Mouse (Mus musculus) midbrain, embryonic 11.5 days (tissue): ENCODE measurements around the gene Prss30. TPM values are rescaled to one million over a fixed set of nuclear protein-coding genes. Genes with fewer than 3 reads are reported as not detected.
A peak's percentile ranks its signal among the peaks of the same experiment; 100 is the strongest.

Experiments used
- ATAC-seq: fragments of 200-750 bp; cut with Nextera tagmentation; 2 replicates; pipeline ENCODE4 v1.8.0; 2017; ENCODE audit warnings: moderate TSS enrichment, moderate library complexity; ENCODE audit not compliant: low FRiP score
- DNase-seq: peaks from one replicate; pipeline ENCODE4 v3.0.0; 2015; ENCODE audit warnings: low spot score; ENCODE audit errors: missing footprints
- H3K27ac ChIP-seq: fragments of 300-500 bp; sonication (generic); 2 replicates; pipeline ENCODE4 v1.5.1; 2014; ENCODE audit warnings: low read depth, low read length
- H3K27me3 ChIP-seq: fragments of 300-500 bp; sonication (generic); 2 replicates; pipeline ENCODE4 v1.6.1; 2014; ENCODE audit warnings: mild to moderate bottlenecking, low read length, moderate library complexity, mixed read lengths; ENCODE audit not compliant: control insufficient read depth, insufficient read depth
- H3K36me3 ChIP-seq: fragments of 300-500 bp; sonication (generic); 2 replicates; pipeline ENCODE4 v1.6.1; 2014; ENCODE audit warnings: mild to moderate bottlenecking, low read length, moderate library complexity, mixed read lengths; ENCODE audit not compliant: control insufficient read depth, insufficient read depth
- H3K4me1 ChIP-seq: fragments of 300-500 bp; sonication (generic); 2 replicates; pipeline ENCODE4 v1.6.1; 2014; ENCODE audit warnings: low read length; ENCODE audit not compliant: control insufficient read depth, insufficient read depth
- H3K4me2 ChIP-seq: fragments of 300-500 bp; sonication (generic); 2 replicates; pipeline ENCODE4 v1.6.1; 2014; ENCODE audit warnings: mild to moderate bottlenecking, moderate library complexity
- H3K4me3 ChIP-seq: fragments of 300-500 bp; sonication (generic); 2 replicates; pipeline ENCODE4 v1.5.1; 2014; ENCODE audit warnings: low read depth, low read length
- H3K9ac ChIP-seq: fragments of 300-500 bp; sonication (generic); 2 replicates; pipeline ENCODE4 v1.6.1; 2014; ENCODE audit warnings: low read length
- H3K9me3 ChIP-seq: fragments of 300-500 bp; sonication (generic); 2 replicates; pipeline ENCODE4 v1.6.1; 2016; ENCODE audit warnings: low read length; ENCODE audit not compliant: control insufficient read depth
- WGBS: fragments of 180-500 bp; shearing (Covaris S2); extraction: QIAGEN DNeasy Blood & Tissue Kit; methylation state at CpG from one replicate; pipeline ENCODE4 v1.1.7; 2014; 5-methylcytosine and 5-hydroxymethylcytosine counted together
- polyA plus RNA-seq: library from polyadenylated mRNA; unstranded; fragments of >200 nt; fragmentation: Nextera tagmentation; extraction: Ambion mirVana; gene quantifications from 2 replicates; pipeline ENCODE4 v1.2.1, GENCODE M21; 2014

Gene Prss30
- polyA plus RNA-seq, 1 experiment from 2014 or later, result not detected

DNA sequence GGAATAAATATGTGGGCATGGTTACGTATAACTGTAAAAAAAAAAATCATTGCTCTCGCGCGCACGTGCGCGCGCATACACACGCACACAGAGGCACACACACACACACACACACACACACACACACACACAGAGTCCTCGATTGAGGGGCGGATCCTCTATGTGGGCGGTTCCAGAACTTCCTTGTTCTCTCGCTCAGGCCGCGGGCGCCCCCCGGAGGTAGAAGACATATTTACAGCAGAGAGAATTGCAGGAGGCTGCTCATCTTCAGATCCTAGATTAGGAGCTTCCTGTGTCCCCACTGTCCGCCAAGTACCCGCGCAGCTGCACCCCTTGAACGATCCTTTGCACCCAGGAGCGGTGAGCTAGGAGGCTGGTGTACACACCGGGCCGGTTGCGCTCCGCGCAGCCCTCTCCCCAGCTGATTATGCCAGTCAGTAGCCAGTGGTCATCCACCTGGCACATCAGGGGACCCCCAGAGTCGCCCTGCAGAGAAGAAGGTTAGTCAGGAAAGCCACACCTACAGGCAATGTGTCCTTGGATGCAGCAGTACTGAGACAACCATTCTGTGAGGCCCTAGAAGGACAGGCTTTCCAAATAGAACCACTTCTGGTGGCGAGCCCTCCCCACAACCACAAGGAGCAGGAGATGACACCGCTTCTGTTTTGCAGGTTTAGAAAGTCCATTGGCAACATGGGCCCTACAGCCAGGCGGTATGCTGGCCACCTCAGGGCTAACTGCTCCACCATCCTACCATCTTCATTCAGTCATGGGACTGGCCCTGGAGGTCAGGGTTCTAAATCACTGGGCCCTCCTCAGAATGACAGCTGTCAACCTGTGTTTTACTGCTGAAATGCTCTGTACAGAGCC is 13.4 kb upstream of the Prss30 start:
- peak; percentile 99 for DNase-seq
- no peak overlapping the region; the same call in 1 of the 2 replicates for H3K4me3 ChIP-seq
- 10% methylated on average over 31 of the region's 31 CpGs for WGBS

DNA sequence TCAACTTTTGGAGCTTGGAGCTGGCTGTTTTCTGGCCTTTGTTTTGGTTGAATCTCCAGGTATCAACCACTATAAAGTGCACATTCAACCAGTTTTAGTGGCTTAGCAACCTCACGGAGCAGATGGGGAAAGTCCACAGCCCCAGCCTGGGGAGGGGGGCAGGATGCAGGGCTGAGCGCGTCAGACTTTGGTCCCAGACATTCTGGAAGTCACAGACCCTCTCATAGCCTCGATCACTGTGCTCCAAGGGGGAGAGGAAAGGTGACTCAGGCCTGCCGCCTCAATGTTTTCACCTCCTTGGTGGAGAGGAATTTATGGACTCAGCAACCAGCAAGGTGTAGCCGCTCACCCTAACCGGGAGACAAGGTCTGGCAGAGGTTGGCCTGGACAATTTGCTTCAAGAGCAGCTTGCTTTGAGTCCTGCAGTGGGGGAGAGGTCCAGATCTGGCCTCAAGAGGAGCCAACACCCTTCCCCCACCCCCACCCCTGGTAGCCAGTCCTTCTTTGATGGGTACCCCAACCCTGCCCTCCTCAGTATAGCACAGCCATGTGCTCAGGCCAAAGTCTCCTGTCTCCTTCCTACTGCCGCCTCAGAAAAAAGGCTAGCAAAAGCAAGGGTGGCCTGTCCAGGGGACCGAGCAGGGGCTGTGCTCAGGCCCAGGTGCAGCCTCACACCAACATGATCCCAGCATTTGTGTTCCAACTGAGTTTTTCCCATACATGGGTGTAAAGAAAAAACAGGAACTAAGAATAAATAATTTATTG is 12.6 kb upstream of the Prss30 start:
- no peak overlapping the region for H3K4me3 ChIP-seq
- 66% methylated on average over 9 of the region's 9 CpGs for WGBS
- H3K27ac ChIP-seq, result no peak overlapping the region
- no peaks in the 10 kb centered on the region for H3K9me3 ChIP-seq
- no peaks in the 10 kb centered on the region for H3K36me3 ChIP-seq
- ATAC-seq, result peak; percentile 76
- H3K4me1 ChIP-seq, result peaks cover 6% of the 10 kb centered on the region; the same call in 1 of the 2 replicates
- DNase-seq, result peak; percentile 84
- 0 out of 2 replicates have a peak overlapping the region, but pooled peaks have one; percentile 0 for H3K9ac ChIP-seq
- H3K4me2 ChIP-seq, result peak overlapping the region; percentile 35
- H3K27me3 ChIP-seq, result no peaks in the 10 kb centered on the region

More for the DNA sequence above, 13.4 kb upstream of the Prss30 start:
- H3K27ac ChIP-seq, result no peak overlapping the region
- H3K36me3 ChIP-seq, result no peaks in the 10 kb centered on the region
- H3K27me3 ChIP-seq, result no peaks in the 10 kb centered on the region
- peak; percentile 87 for ATAC-seq
- peak overlapping the region; percentile 59 for H3K9ac ChIP-seq
- H3K4me1 ChIP-seq, result peaks cover 6% of the 10 kb centered on the region; the same call in 1 of the 2 replicates
- H3K9me3 ChIP-seq, result no peaks in the 10 kb centered on the region
- peak overlapping the region; percentile 35 for H3K4me2 ChIP-seq

DNA sequence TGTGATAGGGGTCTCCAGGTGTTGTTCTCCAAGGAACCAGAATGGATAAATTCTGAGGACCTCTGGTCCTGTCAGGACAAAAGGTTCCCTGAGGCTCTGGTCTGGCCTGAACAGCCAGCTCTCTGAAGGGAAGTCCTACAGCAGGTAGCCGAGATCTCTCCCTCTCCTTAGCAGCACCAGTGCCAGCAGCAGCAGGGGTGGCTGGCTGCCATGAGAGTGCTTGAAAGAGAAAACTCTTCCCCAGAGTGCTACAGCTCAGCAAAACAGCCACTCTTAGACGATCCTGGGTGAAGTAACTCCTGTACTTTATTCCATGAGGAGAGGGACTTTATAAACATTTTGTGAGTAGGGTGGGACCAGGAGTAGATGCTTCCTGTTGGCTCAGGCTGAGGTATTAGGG is 9.4 kb upstream of the Prss30 start:
- no peak for DNase-seq
- H3K27ac ChIP-seq, result no peak overlapping the region

DNA sequence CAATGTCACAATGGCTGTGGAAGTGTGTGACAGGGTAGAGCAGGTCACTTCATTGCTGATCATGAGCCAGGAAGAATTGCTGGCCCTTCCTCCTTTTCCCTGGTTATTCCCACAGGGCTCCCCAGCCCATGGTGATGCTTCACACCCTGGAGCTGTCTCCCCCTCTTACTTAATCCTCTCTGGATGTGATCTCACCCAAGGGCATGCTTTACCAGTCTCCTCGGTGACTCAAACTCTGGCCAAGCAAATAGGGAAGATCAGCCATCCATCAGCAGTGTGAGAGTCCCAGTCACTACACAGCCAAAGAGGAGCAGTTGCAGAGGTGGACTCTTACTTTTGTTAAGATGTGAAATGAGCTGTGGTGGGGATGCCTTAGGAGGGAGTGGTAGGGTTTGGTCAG is 4.6 kb upstream of the Prss30 start:
- 77% methylated on average over 1 of the region's 1 CpGs for WGBS
- Histone ChIP-seq H3K4me2 (no peak overlapping the region), H3K9ac (no peak overlapping the region), H3K4me3 (no peak overlapping the region), H3K9me3 (no peaks in the 10 kb centered on the region), H3K27ac (no peak overlapping the region), H3K4me1 (no peaks in the 10 kb centered on the region), H3K36me3 (no peaks in the 10 kb centered on the region), H3K27me3 (no peaks in the 10 kb centered on the region)
- DNase-seq, result no peak
- ATAC-seq, result no peak

More for the DNA sequence above, 9.4 kb upstream of the Prss30 start:
- Histone ChIP-seq H3K36me3 (no peaks in the 10 kb centered on the region), H3K4me3 (no peak overlapping the region), H3K27me3 (no peaks in the 10 kb centered on the region), H3K4me1 (peaks cover 6% of the 10 kb centered on the region; the same call in 1 of the 2 replicates), H3K4me2 (no peak overlapping the region), H3K9ac (no peak overlapping the region), H3K9me3 (no peaks in the 10 kb centered on the region)
- WGBS, result 46% methylated on average over 2 of the region's 2 CpGs
- ATAC-seq, result no peak

DNA sequence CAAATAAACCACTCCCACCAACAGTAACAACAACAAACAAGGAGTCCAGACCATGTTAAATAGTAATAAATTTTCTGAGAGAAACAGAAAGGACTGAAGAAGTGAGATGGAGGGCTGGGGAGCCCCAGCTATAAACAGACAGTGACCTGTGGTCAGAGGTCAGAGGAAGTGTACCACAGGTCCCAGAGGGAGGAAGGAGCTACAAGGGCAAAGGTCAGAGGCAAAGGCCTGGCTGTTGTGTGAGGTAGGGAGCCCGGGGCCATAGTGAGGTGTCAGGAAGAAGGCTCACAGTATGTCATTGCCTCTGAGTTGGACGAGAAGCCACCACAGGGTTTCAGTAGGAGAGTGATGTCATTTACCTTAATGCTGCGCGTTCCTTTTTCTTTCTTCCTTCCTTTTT is 2.5 kb upstream of the Prss30 start:
- H3K4me2 ChIP-seq, result no peak overlapping the region
- ATAC-seq (no peak), DNase-seq (no peak)
- H3K9me3 ChIP-seq, result no peaks in the 10 kb centered on the region
- H3K4me3 ChIP-seq, result no peak overlapping the region
- no peaks in the 10 kb centered on the region for H3K36me3 ChIP-seq
- no peaks in the 10 kb centered on the region for H3K4me1 ChIP-seq
- H3K27ac ChIP-seq, result no peak overlapping the region
- 74% methylated on average over 4 of the region's 4 CpGs for WGBS
- H3K9ac ChIP-seq, result no peak overlapping the region
- no peaks in the 10 kb centered on the region for H3K27me3 ChIP-seq

DNA sequence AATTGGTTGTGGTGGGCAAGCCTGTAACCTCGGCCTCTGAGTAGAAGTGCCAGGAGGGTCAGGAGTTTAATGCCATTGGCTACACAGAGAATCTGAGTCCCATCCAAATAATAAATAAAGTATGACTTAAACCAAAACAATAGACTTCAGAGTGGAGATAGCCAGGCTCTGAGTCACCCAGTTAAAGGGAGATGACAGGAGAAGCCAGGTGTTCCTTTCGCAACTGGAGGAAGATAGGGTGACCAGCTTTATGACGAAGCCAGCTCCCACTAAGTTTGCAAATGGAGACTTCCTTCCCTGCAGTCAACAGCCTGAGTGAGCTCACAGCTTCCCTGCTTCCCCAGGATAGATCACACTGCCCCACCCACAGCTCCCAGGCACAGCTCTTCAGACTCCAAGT is 895 bp downstream of the Prss30 start:
- Histone ChIP-seq H3K27me3 (no peaks in the 10 kb centered on the region), H3K9ac (no peak overlapping the region), H3K27ac (no peak overlapping the region), H3K4me1 (no peaks in the 10 kb centered on the region), H3K4me3 (no peak overlapping the region), H3K9me3 (no peaks in the 10 kb centered on the region), H3K4me2 (no peak overlapping the region), H3K36me3 (no peaks in the 10 kb centered on the region)
- ATAC-seq, result no peak
- DNase-seq, result no peak
- 80% methylated on average over 3 of the region's 3 CpGs for WGBS

DNA sequence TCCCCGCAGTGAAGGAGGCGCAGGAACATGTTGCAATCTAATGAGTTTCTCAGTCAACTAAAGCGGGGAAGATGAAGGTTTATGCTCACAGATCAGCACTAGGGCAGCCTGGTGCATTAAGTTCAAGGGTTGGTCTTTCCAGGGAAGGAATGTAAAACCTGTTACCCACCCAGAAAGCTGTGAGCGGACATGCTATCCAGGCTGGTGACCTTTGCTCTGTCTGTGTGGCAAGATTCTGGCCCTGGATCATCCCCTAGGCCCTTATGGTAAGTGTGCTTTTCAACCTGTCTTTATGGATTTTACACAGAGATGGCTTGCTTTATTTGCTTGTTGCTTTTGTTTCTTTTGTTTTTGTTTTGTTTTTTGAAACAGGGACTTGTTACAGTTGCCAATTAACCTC is 3.7 kb downstream of the Prss30 start:
- H3K9ac ChIP-seq, result no peak overlapping the region
- ATAC-seq (no peak), DNase-seq (no peak)
- no peak overlapping the region for H3K4me3 ChIP-seq
- H3K4me2 ChIP-seq, result no peak overlapping the region
- no peaks in the 10 kb centered on the region for H3K4me1 ChIP-seq
- H3K27me3 ChIP-seq, result no peaks in the 10 kb centered on the region
- H3K9me3 ChIP-seq, result no peaks in the 10 kb centered on the region
- WGBS, result 79% methylated on average over 4 of the region's 4 CpGs
- no peak overlapping the region for H3K27ac ChIP-seq
- no peaks in the 10 kb centered on the region for H3K36me3 ChIP-seq

DNA sequence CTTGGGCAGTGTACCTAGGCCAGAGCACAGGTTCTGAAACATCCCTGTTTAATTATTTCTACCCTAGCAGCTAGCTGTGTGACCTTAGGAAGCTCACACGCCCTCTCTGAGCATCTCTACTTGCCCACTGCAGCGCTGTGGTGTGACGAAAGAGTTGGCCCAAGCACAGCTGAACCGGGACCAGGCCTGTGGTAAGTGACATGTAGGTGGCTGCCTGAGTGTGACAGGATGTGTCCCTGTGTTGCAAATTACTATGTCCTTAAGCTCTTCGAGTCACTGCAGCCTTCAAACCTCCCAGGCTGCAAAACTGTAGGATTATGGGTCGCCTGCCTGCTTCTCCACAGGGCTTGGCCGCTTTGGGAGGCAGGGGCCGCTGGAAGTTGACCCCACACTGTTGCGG is 9.1 kb downstream of the Prss30 start:
- Histone ChIP-seq H3K4me3 (no peak overlapping the region), H3K9ac (no peak overlapping the region), H3K36me3 (no peaks in the 10 kb centered on the region), H3K27ac (no peak overlapping the region), H3K9me3 (no peaks in the 10 kb centered on the region), H3K4me1 (no peaks in the 10 kb centered on the region), H3K4me2 (no peak overlapping the region), H3K27me3 (no peaks in the 10 kb centered on the region)
- no peak for ATAC-seq
- WGBS, result 81% methylated on average over 9 of the region's 9 CpGs
- DNase-seq, result no peak

DNA sequence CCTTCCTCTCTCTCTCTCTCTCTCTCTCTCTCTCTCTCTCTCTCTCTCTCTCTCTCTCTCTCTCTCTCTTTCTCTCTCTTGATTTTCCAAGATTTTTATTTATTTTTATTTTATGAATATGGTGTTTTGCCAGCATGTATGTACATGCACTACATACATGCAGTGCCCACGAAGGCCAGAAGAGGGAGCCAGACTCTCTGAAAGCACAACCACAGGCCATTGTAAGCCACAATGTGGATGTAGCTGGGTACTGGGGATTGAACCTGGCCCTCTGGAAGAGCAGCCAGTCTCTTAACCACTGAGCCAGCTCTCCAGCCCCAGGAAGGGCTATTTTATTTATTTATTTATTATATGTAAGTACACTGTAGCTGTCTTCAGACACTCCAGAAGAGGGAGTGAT is 11.1 kb downstream of the Prss30 start:
- no peak overlapping the region for H3K9ac ChIP-seq
- no peak overlapping the region for H3K4me2 ChIP-seq
- H3K27ac ChIP-seq, result no peak overlapping the region
- no peaks in the 10 kb centered on the region for H3K9me3 ChIP-seq
- 2% methylated on average over 1 of the region's 1 CpGs for WGBS
- no peak for ATAC-seq
- no peak overlapping the region for H3K4me3 ChIP-seq
- H3K27me3 ChIP-seq, result no peaks in the 10 kb centered on the region
- DNase-seq, result peak; percentile 94
- no peaks in the 10 kb centered on the region for H3K36me3 ChIP-seq
- H3K4me1 ChIP-seq, result no peaks in the 10 kb centered on the region
